Mouse (Mus musculus): Measurements from ENCODE around the gene Ankrd13b. TPM values are rescaled to one million over a fixed set of nuclear protein-coding genes. Genes with fewer than 3 reads are reported as not detected.
A peak's percentile ranks its signal among the peaks of the same experiment; 100 is the strongest.

Gene Ankrd13b
- polyA plus RNA-seq, 1 experiment, result 140 TPM

DNA sequence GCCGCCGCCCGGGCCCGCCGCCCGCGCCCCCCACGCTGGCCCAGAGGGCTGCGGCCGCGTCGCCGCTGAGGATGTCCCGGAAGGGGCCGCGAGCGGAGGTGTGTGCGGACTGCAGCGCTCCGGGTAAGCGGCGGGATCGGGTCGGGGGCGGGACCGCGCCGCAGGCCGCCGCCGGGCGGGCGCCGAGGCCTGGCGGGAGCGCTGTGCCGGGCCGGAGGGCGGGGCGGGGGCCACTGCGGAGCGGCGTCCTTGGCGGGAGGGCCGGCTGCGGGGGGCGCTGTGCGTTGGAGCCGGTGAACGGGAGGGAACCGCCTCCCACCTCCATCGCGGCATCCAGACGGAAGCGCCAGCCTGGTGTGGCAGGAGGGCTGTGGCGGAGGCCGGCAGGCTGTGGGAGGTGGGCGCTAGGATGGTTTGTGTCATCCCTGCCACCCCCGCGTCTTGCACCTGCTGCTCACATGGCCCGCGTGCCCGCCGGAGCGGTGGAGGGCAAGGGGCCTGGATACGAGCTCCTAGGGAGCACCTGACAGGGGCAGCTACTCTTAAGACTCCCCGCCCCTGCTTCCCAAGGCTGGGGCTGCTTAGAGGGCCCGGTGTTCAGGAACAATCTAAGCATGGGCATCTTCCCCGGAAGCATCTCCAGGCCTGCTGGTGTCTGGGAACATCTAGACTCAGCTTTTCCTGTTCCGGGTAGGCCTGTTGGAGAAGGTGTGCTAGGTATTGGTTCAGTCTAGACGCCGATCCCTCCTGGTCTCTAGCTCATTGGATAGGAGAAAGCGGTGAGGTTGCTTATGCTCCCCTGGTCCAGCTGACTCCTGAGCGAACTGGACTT, 4.2 kb upstream of the Ankrd13b start, which contains the start of gene Git1:
Git1 (plus strand) TSS at position 51 of the 832 bp plus-strand sequence.
- peak in 1 of 2 experiments; percentile 72 for DNase-seq (ENCODE audit: extremely low spot score in 1 of 2, low spot score in 1 of 2)

DNA sequence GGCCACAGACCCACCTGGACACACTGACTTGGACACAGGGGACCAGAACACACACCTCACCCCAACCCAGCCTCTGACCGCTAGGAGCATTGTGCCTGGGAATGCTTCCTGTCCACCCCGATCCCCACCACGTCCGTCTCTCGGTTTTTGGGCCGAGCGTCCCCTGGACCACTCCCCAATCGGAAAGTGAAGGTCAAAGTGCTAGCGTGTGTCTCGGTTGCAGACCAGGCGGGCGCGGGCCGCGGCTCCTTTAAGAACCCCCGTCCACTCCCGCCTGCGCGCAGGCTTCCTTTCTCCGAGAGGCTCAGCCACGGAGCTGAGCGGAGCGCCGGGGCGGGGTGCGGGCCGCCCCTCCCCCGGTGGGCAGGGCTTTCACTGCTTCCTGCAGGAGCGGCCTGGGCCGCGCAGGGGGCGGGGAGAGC, 3.4 kb upstream of the Ankrd13b start:
- peak; percentile 85 to 92 for DNase-seq (ENCODE audit: extremely low spot score in 1 of 2, low spot score in 1 of 2)

DNA sequence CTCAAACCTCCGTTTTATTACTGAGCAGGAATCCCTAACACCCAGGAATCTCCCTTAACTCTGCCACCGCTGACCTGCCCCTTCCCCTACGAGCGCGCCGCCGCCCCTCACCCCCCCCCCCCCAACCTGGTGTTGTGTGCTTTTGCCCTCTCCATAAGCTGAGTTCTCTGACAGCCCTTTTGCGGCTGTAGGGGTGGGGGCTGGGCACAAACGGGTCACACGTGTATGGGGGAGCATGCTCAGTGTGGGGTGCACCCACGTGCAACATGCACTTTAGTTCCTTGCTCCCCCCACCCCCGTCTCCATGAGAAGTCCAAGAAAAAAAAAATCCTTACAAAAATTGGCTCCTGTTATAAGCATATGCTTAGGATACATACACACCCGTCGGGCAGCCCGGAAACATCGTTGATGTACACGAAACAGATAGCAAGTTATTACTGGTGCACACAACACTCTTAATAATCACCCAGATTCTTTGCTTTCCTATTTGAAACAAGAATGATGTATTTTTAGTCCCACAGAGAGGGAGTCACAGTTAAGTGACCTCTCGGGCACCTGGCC, 2.9 kb upstream of the Ankrd13b start:
- DNase-seq (ENCODE audit: extremely low spot score in 1 of 2, low spot score in 1 of 2), result peak in 1 of 2 experiments; percentile 70

DNA sequence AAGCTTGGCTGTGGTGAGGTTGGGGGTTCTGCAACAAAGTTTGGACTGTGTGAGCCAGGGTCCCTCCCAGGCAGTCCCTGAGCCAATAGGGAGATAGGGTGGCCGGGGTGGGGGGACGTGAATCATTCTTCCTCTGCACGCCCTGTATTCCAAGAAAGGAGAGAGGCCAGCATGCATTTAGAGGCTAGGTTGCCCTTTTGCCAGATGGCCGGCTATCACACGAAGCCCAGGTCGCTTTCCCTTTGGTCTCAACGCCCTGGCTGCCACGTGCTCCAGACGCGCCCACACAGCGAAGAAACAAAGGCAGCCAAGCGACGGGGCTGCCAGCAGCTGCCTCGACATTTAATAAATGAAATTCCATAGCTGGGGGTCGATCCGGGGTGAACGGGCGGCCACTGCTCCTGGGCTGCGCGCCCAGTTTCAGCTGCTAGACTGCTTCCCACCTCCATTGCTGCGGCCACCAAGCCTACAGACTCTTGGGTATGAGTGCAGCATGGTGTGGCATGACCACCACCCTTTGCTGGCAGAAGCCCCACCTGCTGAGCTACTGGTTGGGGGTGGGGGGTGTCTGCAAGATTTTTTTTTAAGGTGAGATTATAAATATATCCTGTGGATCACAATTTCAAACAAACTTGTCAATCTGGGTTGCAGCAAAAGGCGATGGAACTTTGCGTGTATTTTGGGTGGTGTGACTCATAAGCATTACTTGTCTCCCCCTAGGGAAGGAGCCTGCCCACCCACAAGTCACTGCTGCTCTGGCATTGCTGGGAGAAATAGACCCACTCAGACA, 2.2 kb upstream of the Ankrd13b start:
- peak; percentile 79 to 80 for DNase-seq (ENCODE audit: extremely low spot score in 1 of 2, low spot score in 1 of 2)

DNA sequence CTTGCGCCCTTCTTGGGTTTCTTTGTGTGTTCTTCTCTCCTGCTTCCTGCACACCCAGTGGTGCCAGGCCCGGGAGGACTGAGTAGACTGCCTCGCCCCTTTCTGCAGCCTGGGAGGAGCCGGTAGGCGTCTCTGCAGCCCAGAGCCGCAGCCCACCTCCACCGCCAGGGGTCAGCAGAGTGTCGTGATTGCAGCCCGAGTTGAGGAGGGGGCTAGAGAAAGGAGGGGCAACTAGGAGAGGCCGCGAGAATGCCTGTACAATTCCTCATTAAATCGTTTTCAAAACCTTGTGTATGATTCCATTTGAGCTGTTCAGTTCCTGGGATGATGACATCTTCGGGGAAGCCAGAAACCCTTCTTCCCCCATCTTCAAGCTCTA, 1.6 kb upstream of the Ankrd13b start:
- peak; percentile 78 to 93 for DNase-seq (ENCODE audit: extremely low spot score in 1 of 2, low spot score in 1 of 2)

DNA sequence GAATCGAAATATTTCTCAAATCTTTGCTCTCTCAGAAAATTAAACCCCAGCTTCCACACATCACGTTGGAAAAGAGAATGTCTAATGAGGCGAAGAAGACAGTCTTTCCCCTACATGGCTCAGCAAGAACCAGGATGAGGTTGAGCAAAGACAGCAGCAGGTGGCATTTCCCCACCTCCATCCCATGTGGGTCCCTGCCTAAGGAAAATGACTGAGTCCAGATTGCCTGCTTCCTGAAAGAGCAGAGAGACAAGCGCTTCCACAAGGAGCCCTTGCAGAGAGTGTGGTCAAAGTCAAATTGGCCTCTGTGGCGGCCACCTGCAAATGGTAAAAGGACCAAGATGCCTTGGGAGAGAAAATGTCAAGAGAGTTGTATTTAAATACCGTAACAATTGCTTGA, 973 bp upstream of the Ankrd13b start:
- DNase-seq (ENCODE audit: extremely low spot score in 1 of 2, low spot score in 1 of 2), result peak in 1 of 2 experiments; percentile 50

DNA sequence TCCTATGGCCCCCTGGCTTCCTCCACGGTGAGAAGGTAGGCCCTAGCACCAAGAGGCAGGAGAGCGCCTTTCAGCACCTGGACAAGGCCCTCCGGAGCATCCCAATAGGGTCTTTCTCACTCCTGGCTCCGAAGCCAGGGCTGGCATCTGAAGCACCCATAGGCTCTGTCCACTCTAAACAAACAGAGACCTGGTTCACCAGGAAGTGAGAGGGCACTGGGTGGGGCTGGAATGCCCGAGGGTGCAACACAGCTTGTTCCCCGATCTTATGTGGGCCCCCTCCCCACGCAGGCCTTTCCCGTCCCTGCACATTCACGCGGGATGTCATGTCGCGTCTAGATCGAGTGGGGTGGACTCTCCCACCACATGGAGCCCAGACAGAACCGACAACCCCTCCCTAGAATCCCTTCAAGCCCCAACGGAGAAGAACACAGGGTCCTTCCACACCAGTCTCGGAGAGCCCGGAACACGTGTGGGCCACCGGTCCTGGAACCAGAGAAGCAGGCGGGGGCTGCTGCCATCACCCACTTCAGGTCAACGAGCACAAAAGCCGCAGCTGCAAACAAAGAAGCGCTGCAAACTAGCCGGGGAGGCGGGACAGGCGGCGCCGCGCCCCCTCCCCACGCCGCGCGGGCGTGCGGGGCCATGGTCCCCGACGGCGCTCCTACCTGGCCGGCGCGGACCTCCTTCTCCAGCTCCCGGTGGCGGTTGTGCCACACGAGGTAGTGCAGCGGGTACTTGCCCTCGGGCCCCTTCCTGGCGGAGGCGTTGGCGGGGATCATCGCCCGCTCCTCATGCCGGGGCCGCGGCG, 502 bp downstream of the Ankrd13b start:
- no peak for DNase-seq (ENCODE audit: extremely low spot score in 1 of 2, low spot score in 1 of 2)

DNA sequence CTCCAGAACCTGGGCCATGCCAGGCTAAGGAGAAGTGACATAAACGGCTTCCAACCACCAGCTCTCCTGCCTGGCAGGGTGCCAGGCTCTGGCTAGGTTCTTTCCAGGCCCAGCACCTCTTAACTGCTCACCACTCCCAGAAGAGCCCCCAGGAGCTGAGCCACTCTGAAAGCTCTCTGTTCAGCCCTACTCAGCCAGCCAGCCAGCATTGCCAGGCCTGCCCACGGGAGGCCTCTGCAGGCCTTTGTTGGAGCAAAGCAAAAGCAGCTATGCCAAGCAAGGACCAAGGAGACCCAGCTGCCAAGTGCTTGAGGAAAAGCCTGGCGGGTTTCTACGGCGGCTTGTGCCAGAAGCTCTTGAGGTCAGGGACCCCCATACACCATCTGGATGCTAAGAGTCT, 2.7 kb downstream of the Ankrd13b start:
- peak in 1 of 2 experiments; percentile 59 for DNase-seq (ENCODE audit: extremely low spot score in 1 of 2, low spot score in 1 of 2)

DNA sequence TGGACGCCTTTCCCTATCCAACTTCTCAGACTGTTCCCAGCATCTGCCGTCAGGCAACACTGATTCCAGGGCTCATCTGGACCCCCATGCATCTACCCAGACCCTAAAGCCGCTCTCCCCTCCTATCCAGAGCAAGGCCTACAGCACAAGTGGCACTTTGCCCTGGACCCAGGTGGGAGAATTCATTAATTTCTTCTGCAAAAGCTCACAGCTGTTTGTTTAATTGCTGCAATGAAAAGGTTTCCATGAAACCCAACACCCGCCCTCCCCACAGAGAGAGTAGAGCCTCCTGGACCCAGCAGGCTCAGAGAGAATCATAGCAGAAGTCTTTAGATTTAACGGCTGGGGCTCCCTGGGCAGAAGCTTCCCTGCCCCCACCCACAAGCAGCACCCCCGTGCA, 4.2 kb downstream of the Ankrd13b start:
- DNase-seq (ENCODE audit: extremely low spot score in 1 of 2, low spot score in 1 of 2), result no peak

DNA sequence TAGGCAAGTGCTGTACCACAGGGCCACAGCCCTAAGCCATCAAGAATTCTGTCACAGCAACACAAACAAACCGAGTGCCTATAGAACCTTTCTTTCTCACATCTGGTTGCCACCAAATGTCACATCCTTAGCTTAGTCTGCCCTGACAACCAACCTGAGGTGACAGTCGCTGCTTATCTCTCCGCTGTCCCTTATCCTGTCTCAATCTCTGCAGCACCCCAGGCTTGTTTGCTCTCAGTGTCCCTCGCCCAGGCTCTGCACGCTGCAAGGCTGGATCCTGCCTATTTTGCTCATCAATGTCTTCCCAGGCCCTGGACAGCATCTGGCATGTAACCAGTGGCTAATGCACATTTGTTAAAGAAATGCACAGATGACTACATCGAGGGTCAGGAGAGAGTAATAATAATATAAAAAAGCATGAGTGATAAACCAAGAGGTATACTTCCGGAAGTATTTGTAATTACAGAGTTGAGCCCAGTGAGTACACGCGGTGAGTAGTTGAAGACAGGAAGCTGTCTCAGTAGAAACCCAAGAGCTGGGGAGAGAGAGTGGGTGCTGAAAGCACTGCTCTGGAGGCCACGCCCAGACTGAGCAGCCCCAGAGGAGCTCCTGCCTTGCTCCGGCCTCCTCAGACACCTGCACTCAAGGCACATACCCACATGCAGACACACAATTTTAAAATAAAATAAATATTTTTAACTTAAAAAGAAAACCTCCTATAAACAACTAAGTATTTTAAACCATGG, 5.8 kb downstream of the Ankrd13b start:
- no peak for DNase-seq (ENCODE audit: extremely low spot score in 1 of 2, low spot score in 1 of 2)

DNA sequence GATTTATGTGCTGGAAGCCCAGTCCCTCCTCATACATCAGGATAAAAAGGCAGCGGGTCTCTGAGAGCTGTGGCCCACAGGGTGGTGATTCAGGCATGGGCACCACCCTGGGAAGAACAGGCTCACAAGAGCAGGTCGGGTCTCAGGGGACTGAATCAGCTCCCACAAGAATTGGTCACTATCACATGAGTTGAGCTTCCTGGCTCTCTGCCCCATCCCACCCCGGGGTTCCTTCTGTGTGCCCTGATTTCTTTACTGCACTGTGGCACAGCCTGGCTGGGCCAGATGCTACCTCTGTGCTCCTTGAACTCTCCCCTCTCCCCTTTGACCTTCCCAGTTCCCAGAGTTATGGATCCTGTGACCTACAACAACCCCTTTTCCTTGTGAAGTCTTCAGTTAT, 6.4 kb downstream of the Ankrd13b start:
- DNase-seq (ENCODE audit: extremely low spot score in 1 of 2, low spot score in 1 of 2), result no peak

DNA sequence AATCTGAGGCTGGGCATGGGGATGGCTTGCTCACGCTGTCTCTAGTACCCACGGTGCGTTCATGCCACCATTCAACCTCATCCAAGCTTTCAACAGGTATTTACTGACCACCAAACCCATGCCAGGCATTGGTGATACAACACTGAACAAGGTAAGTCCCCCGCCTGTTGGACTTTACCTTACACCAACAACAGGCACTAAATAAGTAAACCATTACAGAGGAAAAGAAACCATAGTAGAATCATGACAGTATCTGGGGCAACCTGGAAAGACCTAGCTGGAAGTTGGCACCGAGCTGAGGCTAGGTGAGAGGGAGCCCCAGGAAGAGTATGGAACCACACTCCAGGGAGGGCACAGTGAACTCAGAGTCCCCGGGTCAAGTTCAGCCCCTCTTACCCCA, 12.6 kb downstream of the Ankrd13b start:
- no peak for DNase-seq (ENCODE audit: extremely low spot score in 1 of 2, low spot score in 1 of 2)

DNA sequence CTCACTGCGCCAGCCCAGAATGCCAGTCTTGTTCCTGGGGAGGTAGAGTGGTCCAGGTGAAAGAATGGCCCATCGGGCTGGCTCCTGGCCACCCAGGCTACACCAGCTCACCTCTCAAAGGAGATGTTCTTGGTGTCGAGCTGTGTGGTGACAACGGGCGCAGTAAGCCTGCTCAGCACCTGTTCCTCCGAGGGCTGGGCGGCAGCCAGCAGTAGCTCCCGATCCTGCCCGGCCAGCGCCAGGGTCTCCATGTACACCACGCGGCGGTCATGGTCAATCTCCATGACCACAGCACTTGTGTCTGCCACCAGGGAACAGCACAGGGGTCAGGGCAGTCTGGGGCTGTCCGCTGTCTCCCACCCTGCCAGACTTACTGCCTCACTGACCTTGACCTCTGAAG, 13.3 kb downstream of the Ankrd13b start:
- DNase-seq (ENCODE audit: extremely low spot score in 1 of 2, low spot score in 1 of 2), result no peak

DNA sequence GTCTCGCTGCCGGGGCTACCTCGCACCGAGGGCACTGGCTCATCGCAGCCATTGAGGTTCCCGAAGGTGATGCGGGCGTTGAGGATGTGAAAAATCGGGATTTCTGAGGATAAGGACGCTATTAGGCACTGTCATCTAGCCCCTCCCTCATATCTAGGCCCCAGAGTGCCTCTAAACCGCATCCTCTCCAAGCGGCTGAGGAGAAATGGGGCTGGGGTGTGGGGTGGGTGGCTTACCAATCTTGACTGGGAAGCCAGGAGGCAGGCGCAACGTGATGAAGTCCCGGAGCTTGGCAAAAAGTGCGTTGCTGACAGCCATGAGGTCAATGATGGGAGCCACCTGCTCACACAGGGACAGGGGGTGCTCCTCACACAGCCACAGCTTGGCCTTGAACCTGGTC, 16.7 kb downstream of the Ankrd13b start:
- no peak for DNase-seq (ENCODE audit: extremely low spot score in 1 of 2, low spot score in 1 of 2)

DNA sequence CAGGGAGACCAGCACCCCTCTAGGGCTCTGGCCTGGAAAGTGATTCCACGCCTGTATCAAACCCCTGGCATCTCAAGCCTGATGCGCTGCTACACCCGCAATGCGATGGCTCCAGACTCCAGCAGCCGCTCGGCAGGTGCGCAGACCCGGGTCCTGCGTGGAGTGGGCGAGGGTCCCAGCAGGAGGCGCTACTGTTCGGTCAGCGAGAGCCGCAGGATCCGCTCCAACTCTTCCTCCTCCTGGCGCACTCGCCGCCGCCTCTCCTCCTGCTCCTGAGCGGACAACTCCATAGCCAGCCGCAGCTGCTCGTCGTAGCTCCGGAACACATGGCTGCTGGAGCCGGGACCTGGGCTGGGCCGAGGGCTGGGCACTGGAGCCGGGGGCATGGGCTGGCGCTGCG, 18.1 kb downstream of the Ankrd13b start:
- no peak for DNase-seq (ENCODE audit: extremely low spot score in 1 of 2, low spot score in 1 of 2)

DNA sequence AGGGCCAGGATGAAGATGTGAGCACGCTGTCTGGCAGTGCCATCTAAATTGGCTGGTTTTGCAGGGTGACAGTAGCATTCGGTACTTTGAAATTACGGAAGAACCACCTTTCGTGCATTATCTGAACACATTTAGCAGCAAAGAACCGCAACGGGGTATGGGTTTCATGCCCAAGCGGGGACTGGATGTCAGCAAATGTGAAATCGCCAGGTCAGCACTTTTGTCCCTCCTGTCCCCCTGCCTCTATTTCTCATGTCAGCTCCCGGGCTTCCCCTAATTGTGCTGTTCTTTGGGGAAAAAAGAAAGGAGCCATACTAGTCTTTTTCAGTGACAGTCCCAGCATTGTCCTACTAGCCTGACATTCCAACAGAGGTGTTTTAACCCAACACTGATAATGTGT, 21.1 kb downstream of the Ankrd13b start:
- no peak for DNase-seq (ENCODE audit: extremely low spot score in 1 of 2, low spot score in 1 of 2)

DNA sequence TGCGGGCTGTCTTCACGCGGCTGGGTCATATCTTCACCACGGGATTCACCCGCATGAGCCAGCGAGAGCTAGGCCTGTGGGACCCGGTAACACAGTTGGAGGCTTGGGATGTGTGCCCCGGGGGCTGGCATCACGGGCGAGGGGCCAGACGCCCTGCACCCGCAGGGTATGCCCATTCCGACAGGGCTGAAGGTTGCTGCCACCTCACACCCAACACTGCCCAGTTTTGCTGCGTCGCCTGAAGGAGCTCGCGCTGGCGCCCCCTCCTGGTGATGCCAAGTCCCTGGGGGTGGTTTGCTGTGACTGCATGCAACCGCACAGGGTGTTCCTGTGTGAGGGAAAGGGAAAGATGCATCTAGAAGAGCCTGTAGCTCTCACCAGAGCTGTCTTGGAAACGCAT, 21.7 kb downstream of the Ankrd13b start:
- peak in 1 of 2 experiments; percentile 84 for DNase-seq (ENCODE audit: extremely low spot score in 1 of 2, low spot score in 1 of 2)

DNA sequence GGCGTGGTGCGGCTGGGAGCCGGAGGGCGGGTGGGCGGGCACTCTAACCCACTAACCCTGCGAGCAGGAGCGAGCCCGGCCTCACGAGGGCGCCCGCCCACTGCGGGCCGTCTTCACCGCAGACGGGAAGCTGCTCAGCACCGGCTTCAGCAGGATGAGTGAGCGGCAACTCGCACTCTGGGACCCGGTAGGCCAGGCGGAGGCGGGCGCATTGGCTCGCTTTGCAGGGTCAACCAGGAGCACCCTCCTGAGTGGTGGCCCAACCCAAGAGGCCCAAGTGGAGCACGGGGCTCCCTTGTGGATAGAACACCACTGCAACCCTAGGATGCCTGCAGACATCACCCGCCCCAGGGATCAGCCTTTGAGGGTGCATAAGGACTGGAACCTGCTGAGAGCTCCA, 22.3 kb downstream of the Ankrd13b start:
- peak in 1 of 2 experiments; percentile 74 for DNase-seq (ENCODE audit: extremely low spot score in 1 of 2, low spot score in 1 of 2)

DNA sequence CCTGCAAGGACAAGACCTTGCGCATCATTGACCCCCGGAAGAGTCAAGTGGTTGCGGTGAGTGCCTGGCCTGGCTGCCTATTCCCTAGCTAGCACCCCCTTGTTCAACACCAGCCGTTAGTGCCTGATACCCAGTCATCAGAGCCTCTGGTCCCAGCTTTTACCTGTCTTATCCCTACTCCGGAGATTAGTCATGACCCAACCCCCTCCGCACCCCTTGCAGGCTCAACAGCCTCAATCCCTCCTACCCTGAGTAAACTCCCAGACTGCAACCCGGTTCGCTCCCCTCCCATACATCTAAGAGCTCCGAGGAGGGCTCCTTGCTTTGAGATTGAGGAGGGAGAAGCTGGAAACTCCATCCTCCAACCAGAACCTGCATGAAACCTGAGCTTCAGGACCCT, 22.9 kb downstream of the Ankrd13b start:
- no peak for DNase-seq (ENCODE audit: extremely low spot score in 1 of 2, low spot score in 1 of 2)

DNA sequence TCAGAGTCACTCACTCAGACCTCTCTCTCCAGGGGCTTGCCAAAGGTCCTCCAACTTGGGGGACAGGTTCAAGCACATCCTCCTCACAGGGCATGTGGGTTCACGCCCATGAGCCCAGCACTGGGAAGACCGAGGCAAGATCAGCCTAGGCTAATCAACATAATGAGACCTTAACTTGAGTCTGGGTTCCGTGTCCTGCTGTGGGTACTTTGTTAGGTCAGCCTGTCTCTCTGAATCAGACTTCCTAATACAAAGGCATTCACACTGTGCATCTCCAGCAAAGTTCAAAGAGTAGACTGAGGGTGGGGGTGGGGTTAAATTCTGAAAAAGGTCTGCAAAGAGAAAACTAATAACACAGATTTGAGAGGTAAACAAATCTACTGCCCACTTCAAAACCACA, 24.4 kb downstream of the Ankrd13b start:
- DNase-seq (ENCODE audit: extremely low spot score in 1 of 2, low spot score in 1 of 2), result no peak

Measured in frontal cortex, adult 2 months (tissue).